Mouse (Mus musculus) cerebellum, adult 2 months (tissue): ENCODE data around the gene Ndufs7.

Source experiments
- CTCF ChIP-seq: fragments of 200-500 bp; IDR thresholded peaks from 2 replicates; pipeline ENCODE4 v1.5.1; 2011; ENCODE audit warnings: low read depth, mild to moderate bottlenecking, control low read depth, low read length, moderate library complexity, borderline replicate concordance; ENCODE audit not compliant: insufficient read depth
- POLR2A ChIP-seq: fragments of 200-500 bp; IDR thresholded peaks from 2 replicates; pipeline ENCODE4 v1.6.1; 2011; ENCODE audit warnings: low read length, control low read depth, borderline replicate concordance; ENCODE audit not compliant: insufficient read depth

- TF ChIP-seq CTCF: no peak
- TF ChIP-seq POLR2A: no peak
Measured at GRCm38 (mm10) chr10:80279273-80279672, 30.4 kb downstream of the Ndufs7 start.
